Mouse (Mus musculus) hindbrain, embryonic 12.5 days (tissue): ENCODE results near the gene Tmem106a. TPM values are rescaled to one million over a fixed set of nuclear protein-coding genes. Genes with fewer than 3 reads are reported as not detected.
"Not testable (repeated sequence)": the region's sequence is repeated elsewhere in the genome, so short reads cannot be mapped to it uniquely, and the experiment has no call there.

Source experiments
- ATAC-seq: fragments of 200-750 bp; cut with Nextera tagmentation; 2 replicates; pipeline ENCODE4 v1.8.0; 2017; ENCODE audit warnings: moderate TSS enrichment; ENCODE audit not compliant: low FRiP score
- H3K27ac ChIP-seq: fragments of 300-500 bp; sonication (generic); 2 replicates; pipeline ENCODE4 v1.5.1; 2016; ENCODE audit warnings: mild to moderate bottlenecking
- H3K27me3 ChIP-seq: fragments of 300-500 bp; sonication (generic); 2 replicates; pipeline ENCODE4 v1.6.1; 2016; ENCODE audit warnings: mild to moderate bottlenecking
- H3K36me3 ChIP-seq: fragments of 300-500 bp; sonication (generic); 2 replicates; pipeline ENCODE4 v1.6.1; 2016; ENCODE audit warnings: mild to moderate bottlenecking
- H3K4me1 ChIP-seq: fragments of 300-500 bp; sonication (generic); 2 replicates; pipeline ENCODE4 v1.6.1; 2016
- H3K4me2 ChIP-seq: fragments of 300-500 bp; sonication (generic); replicated peaks from 2 replicates; pipeline ENCODE4 v1.6.1; 2016; ENCODE audit warnings: mild to moderate bottlenecking
- H3K4me3 ChIP-seq: fragments of 300-500 bp; sonication (generic); 2 replicates; pipeline ENCODE4 v1.5.1; 2016; ENCODE audit warnings: mild to moderate bottlenecking
- H3K9ac ChIP-seq: fragments of 300-500 bp; sonication (generic); 2 replicates; pipeline ENCODE4 v1.6.1; 2016; ENCODE audit warnings: mild to moderate bottlenecking, moderate library complexity
- H3K9me3 ChIP-seq: fragments of 300-500 bp; sonication (generic); replicated peaks from 2 replicates; pipeline ENCODE4 v1.6.1; 2016; ENCODE audit warnings: mild to moderate bottlenecking
- WGBS: fragments of 180-500 bp; shearing (Covaris S2); methylation state at CpG from one replicate; pipeline ENCODE4 v1.1.7; 2016; 5-methylcytosine and 5-hydroxymethylcytosine counted together
- polyA plus RNA-seq: library from polyadenylated mRNA; unstranded; fragments of >200 nt; fragmentation: Nextera tagmentation; extraction: Ambion mirVana; gene quantifications from 2 replicates; pipeline ENCODE4 v1.2.1, GENCODE M21; 2016

The Tmem106a gene
- polyA plus RNA-seq, 1 experiment from 2014 or later, result 3.9 TPM

DNA sequence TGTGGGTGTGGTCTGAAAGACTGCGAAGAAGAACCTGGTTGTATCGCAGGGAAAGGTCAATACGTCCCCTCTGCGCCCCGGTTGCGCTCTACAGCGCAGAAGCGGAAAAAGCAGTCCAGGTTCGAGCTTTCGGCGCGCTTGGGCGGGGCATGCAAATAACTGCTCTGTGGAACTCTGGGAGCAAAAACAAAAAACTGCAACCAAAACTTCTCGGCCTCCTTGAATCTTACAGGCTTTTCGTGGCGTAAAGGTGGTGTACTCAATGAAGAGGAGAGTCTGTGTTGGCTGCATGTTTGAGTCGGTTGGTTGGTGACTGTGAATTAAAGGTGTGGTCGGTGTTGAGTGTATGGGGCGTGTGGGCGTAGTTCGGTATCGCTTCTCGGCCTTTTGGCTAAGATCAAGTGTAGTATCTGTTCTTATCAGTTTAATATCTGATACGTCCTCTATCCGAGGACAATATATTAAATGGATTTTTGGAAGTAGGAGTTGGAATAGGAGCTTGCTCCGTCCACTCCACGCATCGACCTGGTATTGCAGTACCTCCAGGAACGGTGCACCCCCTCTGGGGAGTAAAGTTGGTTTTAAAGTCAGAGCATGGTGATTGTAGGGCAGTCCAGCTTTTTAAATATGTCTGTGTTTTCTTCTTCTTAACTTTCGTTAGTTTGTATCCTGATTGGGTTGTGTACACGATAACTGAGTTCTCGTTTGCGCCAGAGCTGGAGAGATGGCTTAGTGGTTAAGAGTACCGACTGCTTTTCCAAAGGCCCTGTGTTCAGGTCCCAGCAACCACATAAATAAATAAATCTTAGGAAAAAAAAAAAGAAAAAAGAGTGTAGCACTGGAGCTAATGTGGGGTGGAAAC is 45.2 kb downstream of the Tmem106a start, which contains the start of gene Rdm1:
TSS of gene Rdm1 (plus strand) at position 201 of the 862 bp plus-strand sequence.
- no peaks in the 10 kb centered on the region for H3K9me3 ChIP-seq
- H3K9ac ChIP-seq, result peak within 1 kb of the TSS; percentile 74
- peak within 1 kb of the TSS; percentile 96 for H3K27ac ChIP-seq
- under 1% methylated on average over 34 of the region's 34 CpGs for WGBS
- peak within 1 kb of the TSS; percentile 92 for H3K4me2 ChIP-seq
- ATAC-seq, result peak; percentile 93
- H3K27me3 ChIP-seq, result no peaks in the 10 kb centered on the region
- H3K4me1 ChIP-seq, result peaks cover 7% of the 10 kb centered on the region
- H3K4me3 ChIP-seq, result peak within 1 kb of the TSS; percentile 58
- no peaks in the 10 kb centered on the region for H3K36me3 ChIP-seq

DNA sequence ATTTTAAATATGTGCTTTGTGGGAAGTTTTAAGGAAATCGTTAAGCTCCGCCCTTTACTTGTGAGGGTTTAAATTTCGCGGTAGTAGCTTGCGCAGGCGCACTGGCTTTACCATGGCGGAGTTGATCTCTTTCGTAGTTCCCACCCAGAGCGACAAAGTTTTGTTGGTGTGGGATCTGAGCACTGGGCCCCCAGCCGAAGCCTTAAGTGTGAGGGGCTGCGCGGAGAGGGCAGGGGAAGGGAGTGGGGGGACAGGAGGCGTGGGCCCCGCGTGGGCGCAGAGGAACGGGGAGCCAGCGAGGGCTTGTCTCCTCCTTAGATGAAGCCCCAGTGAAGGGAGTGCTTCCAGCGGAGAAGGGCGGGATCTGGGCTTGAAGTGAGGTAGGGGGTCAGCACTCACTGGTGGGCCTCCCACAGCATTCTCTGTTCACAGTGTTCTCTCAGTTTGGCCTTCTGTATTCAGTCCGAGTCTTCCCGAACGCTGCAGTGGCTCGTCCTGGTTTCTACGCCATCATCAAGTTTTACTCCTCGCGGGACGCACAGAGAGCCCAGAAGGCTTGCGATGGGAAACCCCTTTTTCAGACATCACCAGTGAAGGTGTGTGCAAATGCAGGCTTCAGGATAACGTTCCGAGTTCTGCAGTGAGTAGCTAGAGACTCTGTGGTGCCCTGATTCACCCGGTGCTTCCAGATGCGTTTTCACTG is 46.0 kb downstream of the Tmem106a start:
- WGBS, result under 1% methylated on average over 32 of the region's 33 CpGs
- peak; percentile 64 for ATAC-seq

DNA sequence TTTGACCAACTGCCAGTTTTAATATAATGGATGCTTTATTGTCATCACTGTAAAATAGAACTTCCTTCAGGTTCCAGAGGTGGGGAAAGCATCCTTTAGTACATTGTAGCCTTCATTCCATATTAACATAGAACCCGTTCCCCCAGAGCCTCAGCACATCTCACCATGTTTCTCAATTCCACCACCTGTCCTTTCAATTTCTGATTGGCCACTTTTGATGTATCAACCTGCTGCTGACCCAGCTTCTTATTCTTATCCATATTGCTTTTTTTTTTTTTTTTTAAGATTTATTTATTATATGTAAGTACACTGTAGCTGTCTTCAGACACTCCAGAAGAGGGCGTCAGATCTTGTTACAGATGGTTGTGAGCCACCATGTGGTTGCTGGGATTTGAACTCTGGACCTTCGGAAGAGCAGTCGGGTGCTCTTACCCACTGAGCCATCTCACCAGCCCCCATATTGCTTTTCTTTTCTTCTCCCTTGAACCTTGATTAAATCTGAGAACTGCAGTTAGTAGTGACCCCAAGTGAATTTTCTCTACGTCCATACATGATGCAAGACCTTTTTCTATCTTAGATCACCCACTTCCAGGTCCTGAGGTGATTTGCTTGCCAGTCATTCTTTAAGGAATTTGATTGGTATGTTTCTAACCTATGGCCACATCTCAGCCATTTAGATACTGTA is 46.8 kb downstream of the Tmem106a start:
- H3K27me3 ChIP-seq, H3K4me1 ChIP-seq, ATAC-seq, H3K9ac ChIP-seq, H3K36me3 ChIP-seq, H3K27ac ChIP-seq, H3K9me3 ChIP-seq: not testable (repeated sequence)
- Histone ChIP-seq H3K4me3 (0 out of 2 replicates have a peak overlapping the region, but pooled peaks have one; percentile 58), H3K4me2 (peak overlapping the region; percentile 92)
- WGBS, result 72% methylated on average over 4 of the region's 5 CpGs

More for the DNA sequence above, 46.0 kb downstream of the Tmem106a start:
- no peaks in the 10 kb centered on the region for H3K9me3 ChIP-seq
- H3K4me3 ChIP-seq, result peak overlapping the region; percentile 58
- no peaks in the 10 kb centered on the region for H3K27me3 ChIP-seq
- H3K36me3 ChIP-seq, result no peaks in the 10 kb centered on the region
- H3K9ac ChIP-seq, result peak overlapping the region; percentile 74
- H3K4me2 ChIP-seq, result peak overlapping the region; percentile 92
- peaks cover 7% of the 10 kb centered on the region for H3K4me1 ChIP-seq
- peak overlapping the region; percentile 96 for H3K27ac ChIP-seq

DNA sequence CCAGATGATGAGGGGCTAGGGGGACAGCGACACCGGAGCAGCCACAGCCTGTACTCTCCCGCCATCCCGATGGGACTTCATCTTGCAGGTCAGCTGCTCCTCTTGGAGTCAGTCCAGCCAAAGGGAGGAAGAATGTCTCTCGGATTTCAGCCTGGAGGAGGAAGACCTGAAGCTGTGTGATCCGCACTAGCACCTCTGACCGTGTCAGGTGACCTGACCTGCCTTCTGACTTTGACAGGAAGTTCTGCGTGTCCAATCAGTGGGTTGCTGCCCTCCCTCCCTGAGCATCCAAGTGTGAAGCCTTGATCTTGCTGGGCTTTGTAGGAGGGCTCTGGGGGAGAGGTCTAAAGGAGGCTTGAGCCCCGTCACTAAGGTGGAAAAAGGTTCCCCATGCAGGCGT is 53.6 kb downstream of the Tmem106a start:
- no peak for ATAC-seq
- H3K27ac ChIP-seq, result no peak overlapping the region
- no peaks in the 10 kb centered on the region for H3K9me3 ChIP-seq
- WGBS, result 80% methylated on average over 10 of the region's 10 CpGs
- no peak overlapping the region for H3K4me2 ChIP-seq
- H3K9ac ChIP-seq, result no peak overlapping the region
- no peaks in the 10 kb centered on the region for H3K4me1 ChIP-seq
- H3K36me3 ChIP-seq, result 0 out of 2 replicates have a peak, but pooled peaks cover 5% of the 10 kb centered on the region
- H3K4me3 ChIP-seq, result no peak overlapping the region
- H3K27me3 ChIP-seq, result no peaks in the 10 kb centered on the region

DNA sequence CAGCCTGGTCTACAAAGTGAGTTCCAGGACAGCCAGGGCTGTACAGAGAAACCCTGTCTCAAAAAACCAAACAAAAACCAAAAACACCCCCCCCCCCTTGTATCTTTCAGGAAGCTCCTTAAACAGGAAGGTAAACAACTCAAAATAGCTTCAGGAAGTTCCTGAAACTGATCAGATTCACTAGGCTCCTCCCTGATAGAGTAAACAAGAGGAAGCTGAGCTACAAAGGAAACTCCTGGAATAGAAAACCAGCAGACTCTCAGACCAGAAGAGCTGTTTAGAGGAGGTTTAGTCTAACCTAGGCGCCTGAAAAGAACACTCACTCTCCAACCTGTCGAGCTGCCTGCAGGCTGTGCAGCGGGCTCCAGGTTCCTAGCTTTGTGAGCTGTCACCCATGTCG is 57.7 kb downstream of the Tmem106a start:
- no peak overlapping the region for H3K9ac ChIP-seq
- 88% methylated on average over 4 of the region's 4 CpGs for WGBS
- H3K36me3 ChIP-seq, result no peaks in the 10 kb centered on the region
- no peaks in the 10 kb centered on the region for H3K27me3 ChIP-seq
- H3K27ac ChIP-seq, result no peak overlapping the region
- no peak overlapping the region for H3K4me2 ChIP-seq
- no peak overlapping the region for H3K4me3 ChIP-seq
- peaks cover 6% of the 10 kb centered on the region; the same call in 1 of the 2 replicates for H3K4me1 ChIP-seq
- H3K9me3 ChIP-seq, result no peaks in the 10 kb centered on the region
- ATAC-seq, result no peak

DNA sequence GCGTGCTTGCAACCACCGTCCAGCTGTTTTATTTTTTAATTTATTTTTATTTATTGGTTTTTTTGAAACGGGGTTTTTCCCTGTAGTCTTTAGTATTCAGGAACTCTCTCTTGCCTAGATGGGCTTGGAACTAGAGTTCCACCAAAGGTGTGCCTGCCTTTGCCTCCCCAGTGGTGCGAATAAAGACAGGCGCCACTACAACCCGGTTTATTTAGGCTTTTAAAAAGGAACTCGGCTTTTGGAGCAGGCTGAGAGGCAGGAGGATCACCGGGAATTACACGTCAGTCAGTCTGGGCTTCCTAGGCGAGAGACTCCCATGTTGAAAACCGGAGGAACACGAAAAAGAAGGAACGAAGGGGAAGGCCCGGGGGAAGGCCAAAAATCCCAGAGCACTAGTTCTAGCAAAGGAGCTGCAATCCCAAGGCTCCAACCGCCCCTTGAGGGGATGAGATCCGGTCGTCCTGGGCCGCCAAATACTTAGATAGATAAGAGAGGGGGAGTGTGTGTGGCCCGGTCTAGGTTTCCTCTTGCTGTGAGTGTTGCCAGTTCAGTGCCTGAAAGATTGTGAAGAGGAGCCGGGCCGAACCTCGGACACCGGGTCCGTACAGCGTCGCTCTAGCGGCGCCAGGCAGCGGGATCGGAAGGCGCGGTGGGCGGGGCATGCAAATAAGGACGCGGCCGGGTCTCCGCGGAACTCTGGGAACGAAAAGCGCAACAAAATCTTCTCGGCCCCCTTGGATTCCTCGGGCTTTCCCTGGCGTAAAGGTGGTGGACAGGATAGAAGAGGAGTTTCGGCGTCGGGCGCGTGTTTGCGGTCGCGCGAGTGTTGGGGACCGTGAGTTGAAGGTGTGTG is 59.0 kb downstream of the Tmem106a start:
- peak overlapping the region; percentile 47 for H3K4me2 ChIP-seq
- H3K4me3 ChIP-seq, result peak overlapping the region; percentile 34
- not testable (repeated sequence) for H3K36me3 ChIP-seq, H3K9me3 ChIP-seq, H3K27me3 ChIP-seq, H3K4me1 ChIP-seq
- ATAC-seq, result peak; percentile 79
- 0 out of 2 replicates have a peak overlapping the region, but pooled peaks have one; percentile 43 for H3K9ac ChIP-seq
- peak overlapping the region; percentile 87 for H3K27ac ChIP-seq
- 5% methylated on average over 53 of the region's 53 CpGs for WGBS

Other genes starting within 250 kb of the Tmem106a start
- gene G6pc, start 214.7 kb upstream of the Tmem106a start, polyA plus RNA-seq, result not detected in 2 replicates
- gene Aarsd1, start 164.6 kb upstream of the Tmem106a start, polyA plus RNA-seq, result 77.7 and 79.0 TPM in 2 replicates
- 7.4 and 8.1 TPM in 2 replicates for gene Gm27029, start 157.4 kb upstream of the Tmem106a start, polyA plus RNA-seq
- gene Rundc1, start 157.2 kb upstream of the Tmem106a start, polyA plus RNA-seq, result 27.6 and 29.4 TPM in 2 replicates
- 3.0 and 5.9 TPM in 2 replicates for gene Ptges3l, start 156.9 kb upstream of the Tmem106a start, polyA plus RNA-seq
- 320 and 344 TPM in 2 replicates for gene Rpl27, start 139.9 kb upstream of the Tmem106a start, polyA plus RNA-seq
- gene Ifi35, start 133.8 kb upstream of the Tmem106a start, polyA plus RNA-seq, result 4.2 and 5.7 TPM in 2 replicates
- gene Rnd2, start 117.2 kb upstream of the Tmem106a start, polyA plus RNA-seq, result 112 and 121 TPM in 2 replicates
- gene Vat1, start 116.0 kb upstream of the Tmem106a start, polyA plus RNA-seq, result 94.8 and 95.7 TPM in 2 replicates
- gene Brca1, start 30.3 kb upstream of the Tmem106a start, polyA plus RNA-seq, result 11.2 and 12.1 TPM in 2 replicates
- gene Nbr1, start 30.1 kb upstream of the Tmem106a start, polyA plus RNA-seq, result 122 and 128 TPM in 2 replicates
- gene Gm11634, start 17.0 kb downstream of the Tmem106a start, polyA plus RNA-seq, result not detected in 2 replicates
- gene Rdm1, start 45.0 kb downstream of the Tmem106a start, polyA plus RNA-seq, result 29.4 and 35.4 TPM in 2 replicates
- 11.6 and 12.1 TPM in 2 replicates for gene Arl4d, start 83.3 kb downstream of the Tmem106a start, polyA plus RNA-seq
- 41.8 and 50.0 TPM in 2 replicates for gene Dhx8, start 150.7 kb downstream of the Tmem106a start, polyA plus RNA-seq
- 8.2 and 8.4 TPM in 2 replicates for gene Etv4, start 203.1 kb downstream of the Tmem106a start, polyA plus RNA-seq